Mouse (Mus musculus) myocyte (in vitro differentiated cells): ENCODE measurements around the gene Agpat1. TPM values are rescaled to one million over a fixed set of nuclear protein-coding genes. Genes with fewer than 3 reads are reported as not detected.

ENCODE experiments used
- H3K27me3 ChIP-seq: one replicate; pipeline ENCODE4 v1.6.1; 2011; ENCODE audit not compliant: control insufficient read depth, insufficient read depth, insufficient read length
- H3K36me3 ChIP-seq: one replicate; pipeline ENCODE4 v1.6.1; 2011; ENCODE audit not compliant: control insufficient read depth, insufficient read depth
- H3K4me2 ChIP-seq: one replicate; pipeline ENCODE4 v1.6.1; 2011; ENCODE audit warnings: low read depth, control low read depth
- H3K4me3 ChIP-seq: one replicate; pipeline ENCODE4 v1.5.1; 2011; ENCODE audit warnings: mild to moderate bottlenecking, control low read depth, moderate library complexity
- H3K79me2 ChIP-seq: one replicate; pipeline ENCODE4 v1.6.1; 2011; ENCODE audit not compliant: control insufficient read depth, insufficient read depth
- H3ac ChIP-seq: one replicate; pipeline ENCODE4 v1.6.1; 2011; ENCODE audit not compliant: control insufficient read depth, insufficient read length
- CEBPB ChIP-seq: IDR thresholded peaks from 2 replicates; pipeline ENCODE4 v1.6.1; 2011; ENCODE audit warnings: mild to moderate bottlenecking, moderate library complexity; ENCODE audit not compliant: poor library complexity, insufficient read depth, severe bottlenecking
- E2F4 ChIP-seq: IDR thresholded peaks from one replicate; pipeline ENCODE4 v1.6.1; 2011; ENCODE audit warnings: mild to moderate bottlenecking, control low read depth, moderate library complexity; ENCODE audit not compliant: insufficient read depth
- MAX ChIP-seq: IDR thresholded peaks from one replicate; pipeline ENCODE4 v1.6.1; 2011; ENCODE audit warnings: low read depth, mild to moderate bottlenecking, control low read depth
- MYOD1 ChIP-seq, 3 experiments: IDR thresholded peaks; one replicate each; pipeline ENCODE4 v1.6.1; 2011; ENCODE audit warnings: control low read depth in 2 of 3, low read depth in 2 of 3, mild to moderate bottlenecking in 2 of 3, moderate library complexity in 1 of 3; ENCODE audit not compliant: insufficient read length in 2 of 3, control insufficient read depth in 1 of 3
- MYOG ChIP-seq, 3 experiments: IDR thresholded peaks; one replicate each; pipeline ENCODE4 v1.6.1; 2011; ENCODE audit warnings: control low read depth in 2 of 3, low read depth in 2 of 3, mild to moderate bottlenecking in 2 of 3; ENCODE audit not compliant: insufficient read length in 2 of 3, control insufficient read depth in 1 of 3, insufficient read depth in 1 of 3
- POLR2A ChIP-seq: IDR thresholded peaks from one replicate; pipeline ENCODE4 v1.6.1; 2011; ENCODE audit warnings: low read depth, mild to moderate bottlenecking, control low read depth, moderate library complexity; ENCODE audit not compliant: insufficient read length
- POLR2AphosphoS2 ChIP-seq: IDR thresholded peaks from one replicate; pipeline ENCODE4 v1.6.1; 2011; ENCODE audit warnings: low read depth, control low read depth; ENCODE audit not compliant: insufficient read length
- REST ChIP-seq: IDR thresholded peaks from one replicate; pipeline ENCODE4 v1.6.1; 2011; ENCODE audit warnings: mild to moderate bottlenecking, control low read depth, moderate library complexity; ENCODE audit not compliant: insufficient read depth, insufficient read length
- SRF ChIP-seq: IDR thresholded peaks from one replicate; pipeline ENCODE4 v1.6.1; 2011; ENCODE audit warnings: low read depth; ENCODE audit not compliant: control insufficient read depth, insufficient read length
- TCF12 ChIP-seq: IDR thresholded peaks from one replicate; pipeline ENCODE4 v1.6.1; 2011; ENCODE audit warnings: mild to moderate bottlenecking, control low read depth; ENCODE audit not compliant: poor library complexity, insufficient read depth, severe bottlenecking
- TCF3 ChIP-seq: IDR thresholded peaks from one replicate; pipeline ENCODE4 v1.6.1; 2011; ENCODE audit warnings: low read depth, control low read depth; ENCODE audit not compliant: insufficient read length
- USF1 ChIP-seq: IDR thresholded peaks from one replicate; pipeline ENCODE4 v1.6.1; 2011; ENCODE audit warnings: low read depth, mild to moderate bottlenecking, control low read depth, moderate library complexity
- polyA plus RNA-seq: library from polyadenylated mRNA; unstranded; fragments of >200 nt; fragmentation: generic; extraction: Trizol; gene quantifications from one replicate; pipeline ENCODE4 v1.2.1, GENCODE M21; 2012; ENCODE audit warnings: missing spikeins

The Agpat1 gene
- polyA plus RNA-seq, 1 experiment = 70.5 TPM

DNA sequence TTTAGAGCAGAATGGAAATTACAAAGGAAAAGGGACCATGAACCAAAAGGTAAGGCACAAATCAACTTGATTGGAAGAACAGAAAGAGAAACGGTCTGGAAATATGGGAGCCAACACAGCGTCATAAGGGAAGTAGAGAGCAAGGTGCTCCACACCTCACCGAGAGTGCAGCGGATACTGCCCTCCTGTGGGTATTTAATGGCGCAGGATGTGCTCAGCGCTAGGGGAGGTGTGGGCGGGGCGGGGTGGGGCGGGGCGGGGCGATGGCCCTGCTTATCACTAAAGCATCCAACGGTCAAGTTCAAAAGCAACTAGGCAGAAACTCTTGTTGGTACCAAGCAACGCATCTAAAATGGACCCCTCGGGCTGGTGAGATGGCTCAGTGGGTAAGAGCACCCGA, 44.2 kb upstream of the Agpat1 start:
- H3ac ChIP-seq = no peak overlapping the region
- TF ChIP-seq TCF3 = no peak
- TF ChIP-seq MYOG (IDR thresholded peaks at IDR 0.05; ENCODE audit: control insufficient read depth in 1 of 3, insufficient read depth in 1 of 3, insufficient read length in 2 of 3, low read depth in 2 of 3) = no peak
- no peak for TF ChIP-seq CEBPB
- no peak for TF ChIP-seq SRF
- no peak for TF ChIP-seq POLR2AphosphoS2
- no peak for TF ChIP-seq REST
- TF ChIP-seq USF1 = no peak
- no peak for TF ChIP-seq MYOD1 (IDR thresholded peaks at IDR 0.05; ENCODE audit: control insufficient read depth in 1 of 3, insufficient read length in 2 of 3, low read depth in 2 of 3)
- TF ChIP-seq TCF12 = no peak
- no peak for TF ChIP-seq MAX
- no peak for TF ChIP-seq E2F4
- no peak for TF ChIP-seq POLR2A
- H3K4me3 ChIP-seq = no peak overlapping the region
- no peaks in the 10 kb centered on the region for H3K79me2 ChIP-seq
- no peaks in the 10 kb centered on the region for H3K36me3 ChIP-seq
- H3K4me2 ChIP-seq = no peak overlapping the region
- peaks cover 57% of the 10 kb centered on the region for H3K27me3 ChIP-seq

DNA sequence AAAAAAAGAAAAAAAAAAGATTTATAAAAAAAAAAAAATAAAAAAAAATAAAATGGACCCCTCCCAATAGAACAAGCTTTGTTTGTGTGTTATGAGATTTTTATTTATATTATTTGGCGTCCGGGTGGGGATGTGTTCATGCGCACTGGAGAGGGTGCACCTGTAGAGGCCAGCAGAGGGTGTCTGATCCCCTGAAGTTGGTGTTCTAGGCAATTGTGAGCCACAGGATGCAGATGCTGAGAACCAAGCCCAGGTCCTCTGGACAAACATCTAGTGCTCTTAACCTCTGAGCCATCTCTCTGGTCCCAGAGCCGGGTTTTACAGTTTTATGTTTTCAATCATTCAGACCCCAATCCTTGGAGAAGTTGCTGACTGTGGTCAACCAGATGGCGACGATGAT, 43.6 kb upstream of the Agpat1 start:
- H3K36me3 ChIP-seq = no peaks in the 10 kb centered on the region
- peaks cover 62% of the 10 kb centered on the region for H3K27me3 ChIP-seq
- no peak overlapping the region for H3K4me2 ChIP-seq
- H3K4me3 ChIP-seq = no peak overlapping the region
- H3ac ChIP-seq = no peak overlapping the region
- TF ChIP-seq MAX (no peak), MYOG (IDR thresholded peaks at IDR 0.05; ENCODE audit: control insufficient read depth in 1 of 3, insufficient read depth in 1 of 3, insufficient read length in 2 of 3, low read depth in 2 of 3) (no peak), SRF (no peak), USF1 (no peak), E2F4 (no peak), CEBPB (no peak), REST (no peak), POLR2AphosphoS2 (no peak), TCF12 (no peak), MYOD1 (IDR thresholded peaks at IDR 0.05; ENCODE audit: control insufficient read depth in 1 of 3, insufficient read length in 2 of 3, low read depth in 2 of 3) (no peak), POLR2A (no peak), TCF3 (no peak)
- H3K79me2 ChIP-seq = no peaks in the 10 kb centered on the region

DNA sequence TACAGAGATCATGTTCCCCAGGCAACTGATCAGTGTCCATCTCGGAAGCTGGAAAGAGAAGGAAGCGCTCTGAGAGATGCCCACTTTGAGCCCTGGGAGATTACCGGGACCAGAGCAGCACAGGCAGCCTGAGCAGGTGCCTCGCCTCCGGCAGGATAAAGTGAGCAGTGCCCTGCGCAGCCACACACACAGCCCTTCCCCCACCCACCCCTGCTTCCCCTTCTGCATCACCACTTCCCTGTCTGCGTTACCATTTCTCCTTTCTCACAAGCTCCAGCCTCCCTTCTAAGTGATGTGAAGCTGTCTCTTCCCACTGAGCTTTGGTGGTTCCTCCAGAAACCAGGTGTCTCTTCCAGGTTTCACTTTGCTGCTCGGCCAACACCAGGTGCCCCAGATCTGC, 42.9 kb upstream of the Agpat1 start:
- H3K4me2 ChIP-seq = no peak overlapping the region
- peaks cover 69% of the 10 kb centered on the region for H3K27me3 ChIP-seq
- H3K36me3 ChIP-seq = no peaks in the 10 kb centered on the region
- H3K79me2 ChIP-seq = no peaks in the 10 kb centered on the region
- TF ChIP-seq POLR2AphosphoS2 (no peak), MYOG (IDR thresholded peaks at IDR 0.05; ENCODE audit: control insufficient read depth in 1 of 3, insufficient read depth in 1 of 3, insufficient read length in 2 of 3, low read depth in 2 of 3) (no peak)
- H3ac ChIP-seq = no peak overlapping the region
- H3K4me3 ChIP-seq = no peak overlapping the region

DNA sequence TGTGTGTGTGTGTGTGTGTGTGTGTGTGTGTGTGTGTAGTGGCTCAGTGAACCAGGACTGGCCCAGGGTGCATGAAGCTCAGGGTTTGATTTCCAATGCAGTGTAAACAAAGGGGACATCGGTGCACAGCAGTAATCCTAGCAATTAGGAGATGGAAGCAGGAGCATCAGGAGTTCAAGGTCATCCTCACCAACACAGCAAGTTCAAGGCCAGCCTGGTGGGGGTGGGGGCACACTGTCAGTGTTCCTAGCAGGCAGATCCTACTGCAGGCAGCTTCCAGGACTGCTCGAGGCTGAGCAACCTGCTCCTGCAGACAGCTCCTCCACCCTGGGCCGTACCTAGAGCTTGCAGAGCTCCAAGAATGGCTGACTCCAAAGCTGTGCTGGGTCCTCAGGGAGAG, 41.5 kb upstream of the Agpat1 start:
- Histone ChIP-seq H3K27me3 (peaks cover 71% of the 10 kb centered on the region), H3K4me2 (no peak overlapping the region), H3ac (no peak overlapping the region), H3K4me3 (no peak overlapping the region), H3K36me3 (no peaks in the 10 kb centered on the region), H3K79me2 (no peaks in the 10 kb centered on the region)
- TF ChIP-seq POLR2A (no peak), REST (no peak), CEBPB (no peak), USF1 (no peak), SRF (no peak), TCF12 (no peak), MYOD1 (IDR thresholded peaks at IDR 0.05; ENCODE audit: control insufficient read depth in 1 of 3, insufficient read length in 2 of 3, low read depth in 2 of 3) (no peak), MAX (no peak), TCF3 (no peak), POLR2AphosphoS2 (no peak), MYOG (IDR thresholded peaks at IDR 0.05; ENCODE audit: control insufficient read depth in 1 of 3, insufficient read depth in 1 of 3, insufficient read length in 2 of 3, low read depth in 2 of 3) (no peak), E2F4 (no peak)

DNA sequence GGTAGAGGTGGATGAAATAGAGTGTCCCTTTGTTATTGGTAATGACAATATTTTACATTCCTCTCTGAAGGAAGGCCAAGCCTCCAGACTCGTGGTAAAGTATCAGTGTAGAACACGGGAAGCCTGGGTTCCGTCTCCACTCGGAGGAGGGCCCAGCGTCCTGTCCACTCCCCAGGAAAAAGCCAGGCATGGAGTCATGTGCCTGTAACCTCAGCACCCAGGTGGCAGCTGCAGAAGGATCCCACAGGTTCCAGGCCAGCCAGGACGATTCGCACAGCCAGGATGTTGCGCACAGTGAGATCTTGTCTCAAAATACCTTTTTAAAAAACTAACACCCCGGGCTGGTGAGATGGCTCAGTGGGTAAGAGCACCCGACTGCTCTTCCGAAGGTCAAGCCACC, 40.7 kb upstream of the Agpat1 start:
- H3K4me3 ChIP-seq = no peak overlapping the region
- H3K36me3 ChIP-seq = no peaks in the 10 kb centered on the region
- H3K79me2 ChIP-seq = no peaks in the 10 kb centered on the region
- TF ChIP-seq MYOG (IDR thresholded peaks at IDR 0.05; ENCODE audit: control insufficient read depth in 1 of 3, insufficient read depth in 1 of 3, insufficient read length in 2 of 3, low read depth in 2 of 3) (no peak), USF1 (no peak), SRF (no peak), MAX (no peak), POLR2A (no peak), TCF12 (no peak), TCF3 (no peak), REST (no peak), E2F4 (no peak), CEBPB (no peak), POLR2AphosphoS2 (no peak), MYOD1 (IDR thresholded peaks at IDR 0.05; ENCODE audit: control insufficient read depth in 1 of 3, insufficient read length in 2 of 3, low read depth in 2 of 3) (no peak)
- H3K4me2 ChIP-seq = no peak overlapping the region
- peaks cover 68% of the 10 kb centered on the region for H3K27me3 ChIP-seq
- no peak overlapping the region for H3ac ChIP-seq
